Mouse (Mus musculus): Measurements from ENCODE around the gene Rnf7.

- no peak for TF ChIP-seq CTCF (conservative IDR thresholded peaks at IDR 0.05; ENCODE audit: low read length)
- TF ChIP-seq NANOG (IDR thresholded peaks at IDR 0.05; ENCODE audit: borderline replicate concordance, low read length): no peak
- no peak for TF ChIP-seq POU5F1 (IDR thresholded peaks at IDR 0.05; ENCODE audit: borderline replicate concordance, low read length)
Measured at GRCm38 (mm10) chr9:96428336-96429046, 50.0 kb downstream of the Rnf7 start.
